Mouse (Mus musculus): ENCODE results near the gene Ror1. TPM values are rescaled to one million over a fixed set of nuclear protein-coding genes. Genes with fewer than 3 reads are reported as not detected.

Gene Ror1
- polyA plus RNA-seq, 1 experiment from 2014 or later = 11.5 TPM

- no peak overlapping the region for H3K27ac ChIP-seq
- no peaks in the 10 kb centered on the region for H3K9me3 ChIP-seq
- H3K27me3 ChIP-seq = peaks cover 3% of the 10 kb centered on the region; the same call in 1 of the 2 replicates
- H3K4me3 ChIP-seq (replicated peaks) = no peak overlapping the region
- H3K4me1 ChIP-seq (replicated peaks) = peaks cover 10% of the 10 kb centered on the region
- H3K9ac ChIP-seq (replicated peaks) = no peak overlapping the region
- no peaks in the 10 kb centered on the region for H3K36me3 ChIP-seq
- ATAC-seq (ENCODE audit: insufficient number of reproducible peaks, insufficient read depth, low FRiP score, low TSS enrichment, low read depth) = no peak
- 96% methylated on average over 3 of the region's 3 CpGs for WGBS
- H3K4me2 ChIP-seq = no peak overlapping the region
Observed at GRCm38 (mm10) chr4:100231906-100232305, 136.3 kb downstream of the Ror1 start.

- Histone ChIP-seq H3K4me1 (replicated peaks) (0 out of 2 replicates have a peak, but pooled peaks cover 12% of the 10 kb centered on the region), H3K9ac (replicated peaks) (no peak overlapping the region), H3K4me2 (no peak overlapping the region), H3K27me3 (peaks cover 3% of the 10 kb centered on the region; the same call in 1 of the 2 replicates), H3K36me3 (no peaks in the 10 kb centered on the region), H3K9me3 (no peaks in the 10 kb centered on the region), H3K27ac (no peak overlapping the region), H3K4me3 (replicated peaks) (no peak overlapping the region)
- WGBS = 90% methylated on average over 7 of the region's 7 CpGs
- no peak for ATAC-seq (ENCODE audit: insufficient number of reproducible peaks, insufficient read depth, low FRiP score, low TSS enrichment, low read depth)
Observed at GRCm38 (mm10) chr4:100232541-100232940, 136.9 kb downstream of the Ror1 start.

GRCm38 (mm10) chr4:100233770-100234169 lies 138.2 kb downstream of the Ror1 start:
- H3K9me3 ChIP-seq = no peaks in the 10 kb centered on the region
- H3K36me3 ChIP-seq = no peaks in the 10 kb centered on the region
- H3K4me3 ChIP-seq (replicated peaks) = no peak overlapping the region
- no peak overlapping the region for H3K4me2 ChIP-seq
- H3K27me3 ChIP-seq = peaks cover 3% of the 10 kb centered on the region; the same call in 1 of the 2 replicates
- no peak overlapping the region for H3K9ac ChIP-seq (replicated peaks)
- H3K27ac ChIP-seq = no peak overlapping the region
- ATAC-seq (ENCODE audit: insufficient number of reproducible peaks, insufficient read depth, low FRiP score, low TSS enrichment, low read depth) = no peak
- 0 out of 2 replicates have a peak, but pooled peaks cover 12% of the 10 kb centered on the region for H3K4me1 ChIP-seq (replicated peaks)
- WGBS = 88% methylated on average over 10 of the region's 10 CpGs

DNA sequence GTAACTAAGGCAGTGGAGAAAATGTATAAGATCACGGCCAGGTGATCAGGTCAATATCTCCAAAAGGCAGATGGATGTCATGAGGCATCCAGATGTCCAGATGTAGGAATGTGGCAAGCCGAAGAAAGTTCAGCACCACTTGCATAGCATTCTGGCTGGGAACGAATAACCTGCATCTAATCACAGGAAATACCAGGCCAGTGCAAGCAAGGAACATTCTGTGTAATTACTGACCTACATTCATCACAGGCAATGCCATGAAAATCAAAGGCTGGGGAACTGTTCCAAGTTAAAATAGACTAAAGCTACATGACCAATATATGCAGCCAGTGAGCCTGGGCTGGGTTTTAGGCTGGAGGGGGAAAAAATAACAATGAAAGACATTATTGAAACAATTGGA lies 140.7 kb downstream of the Ror1 start:
- no peak for ATAC-seq (ENCODE audit: insufficient number of reproducible peaks, insufficient read depth, low FRiP score, low TSS enrichment, low read depth)
- no peaks in the 10 kb centered on the region for H3K27me3 ChIP-seq
- 16% methylated on average over 3 of the region's 3 CpGs for WGBS
- H3K36me3 ChIP-seq = no peaks in the 10 kb centered on the region
- no peak overlapping the region for H3K4me2 ChIP-seq
- H3K4me1 ChIP-seq (replicated peaks) = 0 out of 2 replicates have a peak, but pooled peaks cover 12% of the 10 kb centered on the region
- no peaks in the 10 kb centered on the region for H3K9me3 ChIP-seq
- no peak overlapping the region for H3K4me3 ChIP-seq (replicated peaks)
- H3K27ac ChIP-seq = no peak overlapping the region
- H3K9ac ChIP-seq (replicated peaks) = no peak overlapping the region

DNA sequence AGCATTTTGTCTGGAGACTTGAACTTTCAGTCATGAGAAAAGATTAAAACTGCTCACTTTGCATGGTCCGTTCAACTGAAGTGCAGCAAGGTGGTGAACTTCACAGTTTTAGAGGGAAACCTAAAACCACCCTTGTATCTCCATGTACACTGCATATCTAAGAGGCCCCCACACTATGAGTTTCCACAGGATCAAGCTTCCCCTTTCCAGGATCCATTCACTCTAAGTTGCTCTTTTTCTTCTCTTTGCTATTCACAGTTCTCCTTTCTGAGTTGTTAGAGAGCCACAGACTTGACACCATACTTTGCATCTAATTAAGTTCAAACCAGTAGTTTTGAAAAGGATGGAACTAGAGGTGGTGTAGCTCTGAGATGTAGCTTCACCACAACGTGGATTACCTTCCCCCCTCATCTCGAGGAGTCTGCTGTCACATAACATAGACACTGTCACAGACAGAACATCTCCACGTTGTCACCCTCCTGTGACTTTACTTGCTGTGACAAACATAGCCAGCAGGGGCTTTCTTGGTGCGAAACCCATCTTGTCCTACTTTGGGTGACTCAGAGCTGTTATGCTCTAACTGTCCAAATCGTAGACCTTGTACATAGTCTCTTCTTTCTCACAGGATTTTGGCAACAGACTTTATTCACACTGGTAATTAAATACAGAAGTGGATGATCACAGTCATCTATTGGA lies 146.6 kb downstream of the Ror1 start:
- whole genome bisulfite sequencing = 83% methylated on average over 6 of the region's 6 CpGs
- H3K4me3 ChIP-seq (replicated peaks) = no peak overlapping the region
- H3K9me3 ChIP-seq = no peaks in the 10 kb centered on the region
- no peak overlapping the region for H3K27ac ChIP-seq
- no peak overlapping the region for H3K9ac ChIP-seq (replicated peaks)
- H3K4me2 ChIP-seq = no peak overlapping the region
- 0 out of 2 replicates have a peak, but pooled peaks cover 1% of the 10 kb centered on the region for H3K4me1 ChIP-seq (replicated peaks)
- no peak for ATAC-seq (ENCODE audit: insufficient number of reproducible peaks, insufficient read depth, low FRiP score, low TSS enrichment, low read depth)
- H3K36me3 ChIP-seq = no peaks in the 10 kb centered on the region
- no peaks in the 10 kb centered on the region for H3K27me3 ChIP-seq

- no peaks in the 10 kb centered on the region for H3K9me3 ChIP-seq
- no peak overlapping the region for H3K9ac ChIP-seq (replicated peaks)
- no peaks in the 10 kb centered on the region for H3K36me3 ChIP-seq
- H3K4me1 ChIP-seq (replicated peaks) = no peaks in the 10 kb centered on the region; the same call in 1 of the 2 replicates
- H3K27ac ChIP-seq = no peak overlapping the region
- H3K4me2 ChIP-seq = no peak overlapping the region
- no peak overlapping the region for H3K4me3 ChIP-seq (replicated peaks)
- H3K27me3 ChIP-seq = no peaks in the 10 kb centered on the region
- 85% methylated on average over 8 of the region's 8 CpGs for WGBS
- ATAC-seq (ENCODE audit: insufficient number of reproducible peaks, insufficient read depth, low FRiP score, low TSS enrichment, low read depth) = no peak
Observed at GRCm38 (mm10) chr4:100244250-100244649, 148.7 kb downstream of the Ror1 start.

DNA sequence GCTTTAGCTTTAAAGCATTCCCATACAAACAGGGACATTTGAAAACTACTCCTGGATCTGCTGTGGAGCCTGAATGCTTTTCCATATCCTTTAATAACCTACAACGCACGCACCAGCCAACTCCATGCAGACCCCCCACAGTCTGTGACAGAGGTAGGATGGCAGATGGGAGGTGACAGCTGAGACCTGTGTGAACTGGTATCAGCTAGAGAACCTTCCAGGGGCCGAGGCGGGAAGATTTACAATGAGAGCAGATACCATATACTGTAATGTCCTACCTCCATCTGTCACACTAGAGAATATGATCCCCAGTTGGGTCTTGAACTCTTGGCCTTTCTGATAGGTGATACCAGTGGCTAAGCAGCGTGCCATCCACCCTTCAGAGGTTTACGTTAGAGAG lies 149.1 kb downstream of the Ror1 start:
- 76% methylated on average over 6 of the region's 6 CpGs for WGBS
- Histone ChIP-seq H3K27me3 (no peaks in the 10 kb centered on the region), H3K9ac (replicated peaks) (no peak overlapping the region), H3K4me2 (no peak overlapping the region), H3K4me3 (replicated peaks) (no peak overlapping the region), H3K4me1 (replicated peaks) (no peaks in the 10 kb centered on the region; the same call in 1 of the 2 replicates), H3K9me3 (no peaks in the 10 kb centered on the region), H3K36me3 (no peaks in the 10 kb centered on the region), H3K27ac (no peak overlapping the region)
- ATAC-seq (ENCODE audit: insufficient number of reproducible peaks, insufficient read depth, low FRiP score, low TSS enrichment, low read depth) = no peak

- Histone ChIP-seq H3K36me3 (no peaks in the 10 kb centered on the region), H3K9me3 (no peaks in the 10 kb centered on the region), H3K27me3 (no peaks in the 10 kb centered on the region), H3K4me3 (replicated peaks) (no peak overlapping the region), H3K9ac (replicated peaks) (no peak overlapping the region), H3K4me2 (no peak overlapping the region), H3K4me1 (replicated peaks) (no peaks in the 10 kb centered on the region; the same call in 1 of the 2 replicates), H3K27ac (no peak overlapping the region)
- 61% methylated on average over 7 of the region's 7 CpGs for WGBS
- ATAC-seq (ENCODE audit: insufficient number of reproducible peaks, insufficient read depth, low FRiP score, low TSS enrichment, low read depth) = no peak
Observed at GRCm38 (mm10) chr4:100247826-100248225, 152.2 kb downstream of the Ror1 start.

DNA sequence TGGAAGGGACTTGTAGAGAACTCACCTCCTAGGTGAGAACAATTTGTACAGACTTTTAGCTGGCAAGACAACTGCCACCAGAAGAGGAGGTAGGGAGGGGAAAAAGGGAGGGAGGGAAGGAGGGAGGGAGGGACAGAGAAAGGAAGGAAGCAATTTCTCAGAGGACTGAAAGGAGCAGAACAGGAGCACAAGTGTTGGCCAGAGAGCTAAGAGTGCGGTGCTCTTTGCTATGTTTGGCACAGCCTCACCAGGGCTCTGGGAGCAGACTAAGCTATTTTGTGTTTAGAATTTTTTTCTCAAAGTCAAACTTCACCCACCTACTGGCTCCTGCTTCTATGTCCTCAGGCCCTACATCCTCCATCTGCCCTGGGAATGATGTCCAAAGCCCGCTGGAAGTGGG lies 152.7 kb downstream of the Ror1 start:
- Histone ChIP-seq H3K4me2 (no peak overlapping the region), H3K4me1 (replicated peaks) (no peaks in the 10 kb centered on the region; the same call in 1 of the 2 replicates), H3K4me3 (replicated peaks) (no peak overlapping the region), H3K36me3 (no peaks in the 10 kb centered on the region), H3K9ac (replicated peaks) (no peak overlapping the region), H3K27me3 (no peaks in the 10 kb centered on the region), H3K9me3 (no peaks in the 10 kb centered on the region), H3K27ac (no peak overlapping the region)
- 85% methylated on average over 2 of the region's 2 CpGs for WGBS
- ATAC-seq (ENCODE audit: insufficient number of reproducible peaks, insufficient read depth, low FRiP score, low TSS enrichment, low read depth) = no peak

GRCm38 (mm10) chr4:100251270-100251669 lies 155.7 kb downstream of the Ror1 start:
- Histone ChIP-seq H3K9ac (replicated peaks) (no peak overlapping the region), H3K9me3 (no peaks in the 10 kb centered on the region), H3K27ac (no peak overlapping the region), H3K4me3 (replicated peaks) (no peak overlapping the region), H3K27me3 (no peaks in the 10 kb centered on the region), H3K36me3 (no peaks in the 10 kb centered on the region), H3K4me2 (no peak overlapping the region), H3K4me1 (replicated peaks) (no peaks in the 10 kb centered on the region; the same call in 1 of the 2 replicates)
- ATAC-seq (ENCODE audit: insufficient number of reproducible peaks, insufficient read depth, low FRiP score, low TSS enrichment, low read depth) = no peak
- WGBS = 72% methylated on average over 2 of the region's 2 CpGs

GRCm38 (mm10) chr4:100252050-100252449 lies 156.5 kb downstream of the Ror1 start:
- no peak overlapping the region for H3K27ac ChIP-seq
- ATAC-seq (ENCODE audit: insufficient number of reproducible peaks, insufficient read depth, low FRiP score, low TSS enrichment, low read depth) = no peak
- WGBS = 34% methylated on average over 1 of the region's 1 CpGs

GRCm38 (mm10) chr4:100252646-100253045 lies 157.1 kb downstream of the Ror1 start:
- 85% methylated on average over 10 of the region's 10 CpGs for WGBS
- no peak for ATAC-seq (ENCODE audit: insufficient number of reproducible peaks, insufficient read depth, low FRiP score, low TSS enrichment, low read depth)
- H3K27ac ChIP-seq = no peak overlapping the region
- H3K9me3 ChIP-seq = no peaks in the 10 kb centered on the region
- H3K36me3 ChIP-seq = no peaks in the 10 kb centered on the region
- no peak overlapping the region for H3K4me2 ChIP-seq
- H3K27me3 ChIP-seq = no peaks in the 10 kb centered on the region
- H3K9ac ChIP-seq (replicated peaks) = no peak overlapping the region
- H3K4me3 ChIP-seq (replicated peaks) = no peak overlapping the region
- H3K4me1 ChIP-seq (replicated peaks) = no peaks in the 10 kb centered on the region; the same call in 1 of the 2 replicates

More at GRCm38 (mm10) chr4:100252050-100252449, 156.5 kb downstream of the Ror1 start:
- no peaks in the 10 kb centered on the region for H3K9me3 ChIP-seq
- no peak overlapping the region for H3K9ac ChIP-seq (replicated peaks)
- H3K4me3 ChIP-seq (replicated peaks) = no peak overlapping the region
- H3K4me1 ChIP-seq (replicated peaks) = no peaks in the 10 kb centered on the region; the same call in 1 of the 2 replicates
- no peaks in the 10 kb centered on the region for H3K27me3 ChIP-seq
- H3K36me3 ChIP-seq = no peaks in the 10 kb centered on the region
- no peak overlapping the region for H3K4me2 ChIP-seq
